Mouse (Mus musculus) liver, postnatal 0 days (tissue): Measurements from ENCODE around the gene Rab26. TPM values are rescaled to one million over a fixed set of nuclear protein-coding genes. Genes with fewer than 3 reads are reported as not detected.

ENCODE experiments used
- ATAC-seq: fragments of 200-750 bp; cut with Nextera tagmentation; 2 replicates; pipeline ENCODE4 v1.8.0; 2017; ENCODE audit warnings: mild to moderate bottlenecking, moderate library complexity
- DNase-seq: peaks from one replicate; pipeline ENCODE4 v3.0.0-alpha.2; 2016
- H3K27ac ChIP-seq: fragments of 300-500 bp; sonication (generic); 2 replicates; pipeline ENCODE4 v1.5.1; 2014; ENCODE audit warnings: antibody characterized with exemption, moderate library complexity, mild to moderate bottlenecking, low read depth
- H3K27me3 ChIP-seq: fragments of 300-500 bp; sonication (generic); 2 replicates; pipeline ENCODE4 v1.6.1; 2014; ENCODE audit warnings: low read length, control low read depth, mixed read lengths; ENCODE audit not compliant: insufficient read depth
- H3K36me3 ChIP-seq: fragments of 300-500 bp; sonication (generic); replicated peaks from 2 replicates; pipeline ENCODE4 v1.6.1; 2014; ENCODE audit warnings: mild to moderate bottlenecking, control low read depth, low read length, moderate library complexity, mixed read lengths; ENCODE audit not compliant: insufficient read depth
- H3K4me1 ChIP-seq: fragments of 300-500 bp; sonication (generic); 2 replicates; pipeline ENCODE4 v1.6.1; 2014; ENCODE audit warnings: antibody characterized with exemption, mild to moderate bottlenecking, control low read depth; ENCODE audit not compliant: insufficient read depth
- H3K4me2 ChIP-seq: fragments of 300-500 bp; sonication (generic); 2 replicates; pipeline ENCODE4 v1.6.1; 2014; ENCODE audit warnings: low read depth, mild to moderate bottlenecking, low read length, moderate library complexity, mixed read lengths
- H3K4me3 ChIP-seq: fragments of 300-500 bp; sonication (generic); 2 replicates; pipeline ENCODE4 v1.5.1; 2014; ENCODE audit warnings: low read depth, low read length
- H3K9ac ChIP-seq: fragments of 300-500 bp; sonication (generic); replicated peaks from 2 replicates; pipeline ENCODE4 v1.6.1; 2014; ENCODE audit warnings: mild to moderate bottlenecking, moderate library complexity
- H3K9me3 ChIP-seq: fragments of 300-500 bp; sonication (generic); 2 replicates; pipeline ENCODE4 v1.6.1; 2016; ENCODE audit warnings: mild to moderate bottlenecking, control low read depth, low read length, mixed read lengths
- CTCF ChIP-seq: sonication (generic); IDR thresholded peaks from 2 replicates; pipeline ENCODE4 v1.5.1; 2016; ENCODE audit warnings: antibody characterized with exemption, low read depth
- EP300 ChIP-seq: IDR thresholded peaks from 2 replicates; pipeline ENCODE4 v1.6.1; 2016; ENCODE audit warnings: antibody characterized with exemption, low read depth, mild to moderate bottlenecking
- WGBS: fragments of 180-500 bp; shearing (Covaris S2); extraction: QIAGEN DNeasy Blood & Tissue Kit; methylation state at CpG from one replicate; pipeline ENCODE4 v1.1.7; 2014; ENCODE audit not compliant: insufficient replicate concordance; 5-methylcytosine and 5-hydroxymethylcytosine counted together
- polyA plus RNA-seq: library from polyadenylated mRNA; unstranded; fragments of >200 nt; fragmentation: Nextera tagmentation; extraction: Ambion mirVana; gene quantifications from 2 replicates; pipeline ENCODE4 v1.2.1, GENCODE M21; 2015

Gene Rab26
- polyA plus RNA-seq, 1 experiment from 2014 or later = 0.81 TPM

DNA sequence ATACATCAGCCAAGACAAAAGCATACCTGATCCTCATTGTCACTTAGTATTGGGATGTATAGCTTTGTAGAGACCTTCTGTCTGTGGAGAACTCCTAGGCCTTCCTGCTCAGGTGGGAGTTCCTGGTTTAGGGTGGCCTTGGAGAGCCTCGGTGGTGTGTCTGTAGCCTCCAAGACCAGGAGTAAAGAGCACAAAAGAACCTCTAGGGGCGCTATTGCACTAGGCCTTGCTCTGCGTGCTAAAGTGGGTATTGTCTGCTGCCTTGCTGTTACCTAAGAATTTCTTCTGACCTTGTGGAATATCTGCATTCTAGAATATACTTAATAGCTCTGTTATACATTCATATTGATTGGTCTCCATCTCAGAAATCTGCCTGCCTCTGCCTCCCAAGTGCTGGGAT lies 6.4 kb upstream of the Rab26 start:
- TF ChIP-seq CTCF (peak; percentile 93), EP300 (no peak)
- 7% methylated on average over 3 of the region's 3 CpGs for WGBS
- Histone ChIP-seq H3K4me2 (no peak overlapping the region), H3K27ac (no peak overlapping the region), H3K9ac (no peak overlapping the region), H3K27me3 (no peaks in the 10 kb centered on the region), H3K4me3 (no peak overlapping the region), H3K4me1 (no peaks in the 10 kb centered on the region), H3K36me3 (no peaks in the 10 kb centered on the region), H3K9me3 (no peaks in the 10 kb centered on the region)
- ATAC-seq = peak; percentile 72
- DNase-seq = peak; percentile 68

- Histone ChIP-seq H3K9ac (no peak overlapping the region), H3K36me3 (no peaks in the 10 kb centered on the region), H3K4me3 (no peak overlapping the region), H3K4me2 (no peak overlapping the region), H3K27me3 (no peaks in the 10 kb centered on the region), H3K9me3 (no peaks in the 10 kb centered on the region), H3K27ac (no peak overlapping the region), H3K4me1 (no peaks in the 10 kb centered on the region)
- peak; percentile 47 for DNase-seq
- WGBS = 53% methylated on average over 8 of the region's 8 CpGs
- TF ChIP-seq CTCF (peak; percentile 62), EP300 (no peak)
- no peak for ATAC-seq
Observed at GRCm38 (mm10) chr17:24538950-24539349, 4.9 kb upstream of the Rab26 start.

DNA sequence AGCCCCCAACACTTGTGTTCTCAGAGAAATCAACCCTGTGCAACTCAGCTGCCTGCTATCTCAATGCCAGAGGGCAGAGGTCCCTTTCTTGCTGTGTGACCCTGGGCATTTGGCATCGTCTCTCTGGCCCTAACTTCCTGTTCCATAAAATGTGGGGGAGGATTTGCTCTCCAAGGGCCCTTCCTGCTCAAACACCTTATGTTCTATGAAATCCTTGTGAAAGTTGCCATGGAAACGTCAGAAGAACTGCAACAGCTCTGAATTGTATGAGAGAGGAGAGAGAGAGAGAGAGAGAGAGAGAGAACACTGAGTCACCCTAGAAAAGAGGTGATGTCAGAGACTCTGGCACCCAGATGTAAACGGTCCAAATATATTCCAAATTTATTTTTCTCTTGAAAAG lies 3.5 kb upstream of the Rab26 start:
- no peak for TF ChIP-seq EP300
- no peak for TF ChIP-seq CTCF
- DNase-seq (no peak), ATAC-seq (no peak)
- Histone ChIP-seq H3K4me1 (peaks cover 10% of the 10 kb centered on the region), H3K36me3 (no peaks in the 10 kb centered on the region), H3K4me3 (no peak overlapping the region), H3K27ac (no peak overlapping the region), H3K9me3 (no peaks in the 10 kb centered on the region), H3K4me2 (no peak overlapping the region), H3K27me3 (no peaks in the 10 kb centered on the region), H3K9ac (no peak overlapping the region)
- WGBS = 33% methylated on average over 3 of the region's 3 CpGs

DNA sequence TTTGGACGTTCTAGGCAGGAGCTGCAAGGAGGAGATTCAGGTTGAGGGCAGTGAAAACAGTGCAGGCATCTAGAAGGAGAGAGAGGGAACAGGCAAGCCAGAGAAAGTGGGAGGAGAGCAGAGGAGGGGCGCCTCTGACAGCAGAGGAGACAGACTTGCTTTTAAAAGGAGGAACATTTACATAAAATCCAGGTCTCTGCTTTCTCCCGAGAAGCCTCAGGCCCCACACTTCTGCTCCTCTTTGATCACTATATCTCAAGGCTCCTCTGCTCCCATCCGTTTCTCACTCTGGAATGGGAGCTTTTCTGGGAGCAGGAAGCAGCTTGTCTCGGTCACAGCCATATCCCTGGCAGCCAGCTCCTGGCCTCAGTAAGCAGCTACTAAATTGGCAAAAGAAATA lies 1.3 kb upstream of the Rab26 start:
- no peak for TF ChIP-seq CTCF
- TF ChIP-seq EP300 = no peak
- Histone ChIP-seq H3K27me3 (no peaks in the 10 kb centered on the region), H3K27ac (no peak overlapping the region), H3K4me2 (no peak overlapping the region), H3K4me3 (no peak overlapping the region), H3K36me3 (peaks cover 3% of the 10 kb centered on the region; the same call in 1 of the 2 replicates), H3K9me3 (no peaks in the 10 kb centered on the region), H3K9ac (no peak overlapping the region), H3K4me1 (peaks cover 13% of the 10 kb centered on the region)
- ATAC-seq (no peak), DNase-seq (no peak)
- WGBS = 67% methylated on average over 5 of the region's 5 CpGs

- peak; percentile 92 for DNase-seq
- TF ChIP-seq EP300 (no peak), CTCF (peak; percentile 55)
- H3K9ac ChIP-seq = peak overlapping the region; percentile 3; the same call in 1 of the 2 replicates
- no peaks in the 10 kb centered on the region for H3K9me3 ChIP-seq
- peaks cover 12% of the 10 kb centered on the region for H3K36me3 ChIP-seq
- no peak overlapping the region for H3K27ac ChIP-seq
- H3K4me2 ChIP-seq = peak overlapping the region; percentile 64
- ATAC-seq = peak; percentile 87
- H3K4me1 ChIP-seq = peaks cover 31% of the 10 kb centered on the region
- peak overlapping the region; percentile 24 for H3K4me3 ChIP-seq
- WGBS = 10% methylated on average over 53 of the region's 53 CpGs
- no peaks in the 10 kb centered on the region for H3K27me3 ChIP-seq
Observed at GRCm38 (mm10) chr17:24533099-24533992, 664 bp downstream of the Rab26 start.

- H3K4me3 ChIP-seq = no peak overlapping the region
- ATAC-seq (no peak), DNase-seq (no peak)
- H3K9me3 ChIP-seq = no peaks in the 10 kb centered on the region
- WGBS = 67% methylated on average over 7 of the region's 7 CpGs
- H3K4me1 ChIP-seq = peaks cover 31% of the 10 kb centered on the region
- peaks cover 12% of the 10 kb centered on the region for H3K36me3 ChIP-seq
- H3K4me2 ChIP-seq = no peak overlapping the region
- H3K9ac ChIP-seq = no peak overlapping the region
- no peaks in the 10 kb centered on the region for H3K27me3 ChIP-seq
- TF ChIP-seq CTCF (no peak), EP300 (no peak)
- H3K27ac ChIP-seq = no peak overlapping the region
Observed at GRCm38 (mm10) chr17:24532045-24532444, 2.0 kb downstream of the Rab26 start.
